Mouse (Mus musculus) limb, embryonic 14.5 days (tissue): ENCODE data around the gene Rp9. TPM values are rescaled to one million over a fixed set of nuclear protein-coding genes. Genes with fewer than 3 reads are reported as not detected.

Experiments
- ATAC-seq: fragments of 200-750 bp; cut with Nextera tagmentation; 2 replicates; pipeline ENCODE4 v1.8.0; 2017; ENCODE audit warnings: low read depth, moderate number of reproducible peaks, moderate TSS enrichment; ENCODE audit not compliant: low FRiP score
- DNase-seq: peaks from one replicate; pipeline ENCODE4 v3.0.0-alpha.2; 2015; ENCODE audit warnings: low spot score
- H3K27ac ChIP-seq: fragments of 300-500 bp; sonication (generic); replicated peaks from 2 replicates; pipeline ENCODE4 v1.5.1; 2014; ENCODE audit warnings: low read depth, mild to moderate bottlenecking, low read length, moderate library complexity, mixed read lengths
- H3K27me3 ChIP-seq: fragments of 300-500 bp; sonication (generic); 2 replicates; pipeline ENCODE4 v1.6.1; 2014; ENCODE audit warnings: low read length, mixed read lengths; ENCODE audit not compliant: control insufficient read depth, insufficient read depth
- H3K36me3 ChIP-seq: fragments of 300-500 bp; sonication (generic); 2 replicates; pipeline ENCODE4 v1.6.1; 2014; ENCODE audit warnings: mild to moderate bottlenecking, low read length, moderate library complexity, mixed read lengths; ENCODE audit not compliant: control insufficient read depth, insufficient read depth
- H3K4me1 ChIP-seq: fragments of 300-500 bp; sonication (generic); 2 replicates; pipeline ENCODE4 v1.6.1; 2014; ENCODE audit warnings: antibody characterized with exemption, low read length, mixed read lengths; ENCODE audit not compliant: control insufficient read depth, insufficient read depth
- H3K4me2 ChIP-seq: fragments of 300-500 bp; sonication (generic); replicated peaks from 2 replicates; pipeline ENCODE4 v1.6.1; 2014; ENCODE audit warnings: low read depth, mild to moderate bottlenecking, low read length, moderate library complexity; ENCODE audit not compliant: severe bottlenecking
- H3K4me3 ChIP-seq: fragments of 300-500 bp; sonication (generic); replicated peaks from 2 replicates; pipeline ENCODE4 v1.5.1; 2014; ENCODE audit warnings: low read length
- H3K9ac ChIP-seq: fragments of 300-500 bp; sonication (generic); 2 replicates; pipeline ENCODE4 v1.6.1; 2014; ENCODE audit warnings: mild to moderate bottlenecking, low read depth, low read length, moderate library complexity; ENCODE audit not compliant: severe bottlenecking
- H3K9me3 ChIP-seq: fragments of 300-500 bp; sonication (generic); 2 replicates; pipeline ENCODE4 v1.6.1; 2016; ENCODE audit warnings: low read length; ENCODE audit not compliant: control insufficient read depth
- POLR2A ChIP-seq: fragments of 200-500 bp; IDR thresholded peaks from 2 replicates; pipeline ENCODE4 v1.8.0; 2012; ENCODE audit warnings: inconsistent platforms, mild to moderate bottlenecking, moderate library complexity, borderline replicate concordance; ENCODE audit not compliant: insufficient read depth, insufficient read length; ENCODE audit errors: extremely low read depth
- WGBS: fragments of 180-500 bp; shearing (Covaris S2); extraction: QIAGEN DNeasy Blood & Tissue Kit; methylation state at CpG from one replicate; pipeline ENCODE4 v1.1.7; 2014; 5-methylcytosine and 5-hydroxymethylcytosine counted together
- polyA plus RNA-seq, 2 experiments: library from polyadenylated mRNA; depleted of rRNA in 1 of 2; stranded (reverse) in 1 of 2; unstranded in 1 of 2; fragments of >200 nt; fragmentation: Nextera tagmentation in 1 of 2; extraction: Ambion mirVana in 1 of 2; gene quantifications; 2 replicates each; pipeline versions ENCODE4 v1.2.1 to v1.2.3; 2012 to 2014

Gene Rp9
- polyA plus RNA-seq, 2 experiments: 69.4 to 89.7 TPM

DNA sequence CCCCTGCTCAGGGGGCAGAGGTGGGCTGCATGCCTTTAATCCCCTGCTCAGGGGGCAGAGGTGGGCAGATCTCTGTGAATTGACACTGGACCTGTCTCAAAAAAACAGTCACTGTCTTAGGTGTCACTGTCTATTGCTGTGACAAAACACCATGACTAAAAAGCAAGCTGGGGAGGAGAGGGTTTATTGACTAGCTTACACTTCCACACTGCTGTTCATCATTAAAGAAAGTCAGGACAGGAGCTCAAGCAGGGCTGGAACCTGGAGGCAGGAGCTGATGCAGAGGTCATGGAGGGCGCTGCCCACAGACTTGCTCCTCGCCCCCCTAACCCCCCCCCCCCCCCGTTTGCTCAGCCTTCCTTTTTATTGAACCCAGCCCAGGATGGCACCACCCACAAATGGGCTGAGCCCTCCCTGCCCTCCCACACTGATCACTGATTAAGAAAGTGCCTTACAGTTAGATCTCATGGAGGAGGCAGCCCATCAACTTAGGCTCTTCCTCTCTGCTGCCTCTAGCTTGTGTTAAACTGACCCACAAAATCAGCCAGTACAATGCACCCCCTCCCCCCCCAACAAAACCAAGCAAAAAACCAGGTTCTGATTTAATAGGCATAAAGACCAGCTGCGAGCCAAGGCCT lies 41.4 kb downstream of the Rp9 start:
- DNase-seq: no peak
- no peak overlapping the region for H3K4me2 ChIP-seq
- no peak overlapping the region for H3K27ac ChIP-seq
- H3K4me3 ChIP-seq: no peak overlapping the region
- WGBS: 29% methylated on average over 3 of the region's 4 CpGs
- no peak for ATAC-seq
- no peak overlapping the region for H3K9ac ChIP-seq
- TF ChIP-seq POLR2A: no peak
- no peaks in the 10 kb centered on the region for H3K27me3 ChIP-seq
- peaks cover 17% of the 10 kb centered on the region for H3K4me1 ChIP-seq
- no peaks in the 10 kb centered on the region; the same call in 1 of the 2 replicates for H3K36me3 ChIP-seq
- no peaks in the 10 kb centered on the region for H3K9me3 ChIP-seq

- H3K9ac ChIP-seq: no peak overlapping the region
- H3K9me3 ChIP-seq: no peaks in the 10 kb centered on the region
- no peak overlapping the region for H3K4me3 ChIP-seq
- H3K4me1 ChIP-seq: peaks cover 14% of the 10 kb centered on the region
- H3K27me3 ChIP-seq: no peaks in the 10 kb centered on the region
- no peak overlapping the region for H3K27ac ChIP-seq
- H3K4me2 ChIP-seq: no peak overlapping the region
- no peaks in the 10 kb centered on the region; the same call in 1 of the 2 replicates for H3K36me3 ChIP-seq
- WGBS: 91% methylated on average over 4 of the region's 4 CpGs
- no peak for ATAC-seq
- DNase-seq: no peak
- no peak for TF ChIP-seq POLR2A
These were observed 44.8 kb downstream of the Rp9 start for GRCm38 (mm10) chr9:22424719-22425118.

DNA sequence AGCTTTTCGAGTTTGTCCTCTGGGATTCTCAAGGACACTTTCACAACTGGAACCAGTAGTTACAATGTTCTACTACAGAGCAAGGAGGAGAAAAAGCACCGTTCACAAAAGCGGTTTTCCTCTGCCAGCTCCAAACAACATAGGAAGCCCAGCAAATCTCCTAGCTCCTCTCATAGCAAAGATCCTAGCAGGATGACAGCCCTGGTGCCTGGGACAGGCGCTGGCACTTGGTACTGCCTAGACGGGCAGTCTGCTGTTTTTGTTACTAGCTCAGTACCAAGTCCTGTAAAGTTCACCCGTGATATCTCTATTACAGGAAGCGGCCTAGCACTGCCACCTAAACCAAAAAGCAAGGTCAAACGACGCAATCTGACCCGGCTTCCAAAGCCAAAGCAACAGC lies 45.3 kb downstream of the Rp9 start:
- no peak overlapping the region for H3K27ac ChIP-seq
- ATAC-seq: no peak
- 78% methylated on average over 10 of the region's 10 CpGs for WGBS
- H3K4me1 ChIP-seq: peaks cover 9% of the 10 kb centered on the region
- H3K4me3 ChIP-seq: no peak overlapping the region
- TF ChIP-seq POLR2A: no peak
- H3K4me2 ChIP-seq: no peak overlapping the region
- no peak for DNase-seq
- no peaks in the 10 kb centered on the region; the same call in 1 of the 2 replicates for H3K36me3 ChIP-seq
- no peak overlapping the region for H3K9ac ChIP-seq
- H3K27me3 ChIP-seq: no peaks in the 10 kb centered on the region
- H3K9me3 ChIP-seq: no peaks in the 10 kb centered on the region

DNA sequence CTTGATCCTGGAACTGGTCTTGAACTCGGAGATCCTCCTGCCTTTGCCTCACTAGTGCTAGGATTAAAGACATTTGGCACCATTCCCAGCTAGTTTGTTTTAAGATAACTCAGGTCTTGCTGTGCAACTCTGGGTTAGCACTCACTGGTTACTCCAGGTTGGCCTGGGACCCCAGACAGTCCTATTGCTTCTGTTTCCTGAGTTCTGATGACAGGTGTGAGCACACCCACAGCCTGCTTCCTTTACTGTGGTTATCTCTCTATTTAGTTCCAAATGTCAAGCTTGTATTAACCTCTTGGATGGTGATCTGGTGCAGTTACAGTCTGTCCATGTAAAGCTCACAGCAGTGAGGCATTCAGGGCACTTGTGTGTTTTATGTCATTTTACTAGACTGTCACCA lies 46.0 kb downstream of the Rp9 start:
- TF ChIP-seq POLR2A: no peak
- 62% methylated on average over 1 of the region's 1 CpGs for WGBS
- no peaks in the 10 kb centered on the region for H3K27me3 ChIP-seq

DNA sequence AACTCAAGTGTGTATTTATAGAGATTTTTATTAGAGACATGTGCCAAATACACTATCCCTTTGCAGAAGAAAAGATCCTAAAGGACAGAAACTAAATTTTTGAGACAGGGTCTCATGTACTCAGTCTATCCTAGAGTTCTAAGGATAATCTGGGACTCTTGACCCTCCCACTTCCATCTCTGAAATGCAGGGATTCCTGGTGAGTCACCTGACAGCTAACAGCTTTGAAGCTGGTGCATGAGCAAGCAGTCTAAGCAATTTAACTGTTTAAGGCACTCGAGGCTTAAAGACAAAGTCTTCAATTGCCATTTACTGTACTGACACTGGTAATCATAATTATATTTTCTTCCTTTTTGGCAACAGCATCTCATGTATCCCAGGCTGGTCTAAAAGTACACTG lies 47.0 kb downstream of the Rp9 start:
- H3K9ac ChIP-seq: no peak overlapping the region
- no peaks in the 10 kb centered on the region; the same call in 1 of the 2 replicates for H3K36me3 ChIP-seq
- ATAC-seq: no peak
- no peak overlapping the region for H3K27ac ChIP-seq
- WGBS: 48% methylated on average over 1 of the region's 1 CpGs
- no peak overlapping the region for H3K4me3 ChIP-seq
- no peaks in the 10 kb centered on the region for H3K27me3 ChIP-seq
- H3K4me1 ChIP-seq: no peaks in the 10 kb centered on the region
- TF ChIP-seq POLR2A: no peak
- no peak overlapping the region for H3K4me2 ChIP-seq
- no peak for DNase-seq
- H3K9me3 ChIP-seq: no peaks in the 10 kb centered on the region

More for the DNA sequence above, 46.0 kb downstream of the Rp9 start:
- Histone ChIP-seq H3K36me3 (no peaks in the 10 kb centered on the region; the same call in 1 of the 2 replicates), H3K4me2 (no peak overlapping the region), H3K4me3 (no peak overlapping the region), H3K9ac (no peak overlapping the region), H3K27ac (no peak overlapping the region), H3K4me1 (peaks cover 3% of the 10 kb centered on the region; the same call in 1 of the 2 replicates), H3K9me3 (no peaks in the 10 kb centered on the region)
- ATAC-seq: no peak
- DNase-seq: no peak
